Mouse (Mus musculus): ENCODE data around the gene Gm15217.
A peak's percentile ranks its signal among the peaks of the same experiment; 100 is the strongest.

The Gm15217 gene

DNA sequence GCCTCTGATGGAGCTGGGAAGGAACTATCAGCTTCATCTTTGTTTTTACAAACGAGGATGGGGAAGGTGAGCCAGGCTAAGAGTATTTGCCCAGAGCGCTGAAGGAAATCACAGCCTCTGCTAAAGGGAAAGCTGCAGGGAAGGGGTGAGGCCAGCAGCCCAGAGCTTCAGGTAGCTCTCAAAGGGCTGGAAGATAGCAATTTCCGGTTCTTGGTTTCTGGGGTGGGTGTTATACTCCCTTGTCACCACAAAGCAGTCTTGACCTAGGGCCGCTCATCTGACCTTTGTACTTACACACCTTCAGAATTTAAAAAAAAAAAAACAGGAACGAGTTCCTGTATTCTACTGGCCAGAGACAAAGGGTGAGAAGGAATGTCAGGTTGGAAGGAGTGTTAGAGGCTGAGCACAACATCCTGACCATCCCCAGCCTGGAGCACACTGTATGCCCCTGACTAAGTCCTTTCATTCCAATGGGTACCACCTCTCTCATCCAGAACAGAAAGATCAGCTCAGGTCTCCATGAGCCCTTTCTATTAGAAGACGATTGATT lies 12.5 kb downstream of the Gm15217 start:
- no peak for DNase-seq (ENCODE audit: low spot score in 2 of 2)

DNA sequence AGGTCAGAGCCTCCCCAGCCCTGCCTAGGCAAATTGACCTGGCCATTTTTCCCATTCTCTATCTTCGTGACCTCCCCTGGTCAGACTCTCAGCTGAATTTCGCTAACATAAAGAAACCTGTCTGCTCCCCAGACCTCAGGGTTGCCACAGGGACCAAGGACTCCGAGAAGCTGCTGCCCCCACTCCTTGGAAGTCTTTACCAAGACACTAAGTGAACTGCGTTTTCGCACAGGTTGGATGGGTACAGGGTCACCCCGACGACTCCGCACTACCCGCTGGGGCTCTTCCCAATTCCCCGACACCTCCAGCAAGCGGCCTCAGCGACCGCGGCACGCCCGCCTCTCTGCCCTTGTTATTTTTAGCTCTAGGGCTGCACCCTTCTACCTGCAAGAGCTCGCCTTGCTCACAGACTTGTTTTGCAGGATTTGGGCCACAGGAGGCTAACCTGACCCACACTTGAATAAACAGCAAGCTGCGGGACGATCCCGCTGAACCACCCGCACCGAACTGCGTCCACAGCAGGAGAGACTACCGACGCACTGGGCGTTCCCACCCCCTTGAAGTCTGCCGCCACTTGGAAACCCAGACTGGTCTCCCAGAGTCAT lies 19.0 kb downstream of the Gm15217 start:
- DNase-seq (ENCODE audit: low spot score in 2 of 2), result peak; percentile 48 to 70

DNA sequence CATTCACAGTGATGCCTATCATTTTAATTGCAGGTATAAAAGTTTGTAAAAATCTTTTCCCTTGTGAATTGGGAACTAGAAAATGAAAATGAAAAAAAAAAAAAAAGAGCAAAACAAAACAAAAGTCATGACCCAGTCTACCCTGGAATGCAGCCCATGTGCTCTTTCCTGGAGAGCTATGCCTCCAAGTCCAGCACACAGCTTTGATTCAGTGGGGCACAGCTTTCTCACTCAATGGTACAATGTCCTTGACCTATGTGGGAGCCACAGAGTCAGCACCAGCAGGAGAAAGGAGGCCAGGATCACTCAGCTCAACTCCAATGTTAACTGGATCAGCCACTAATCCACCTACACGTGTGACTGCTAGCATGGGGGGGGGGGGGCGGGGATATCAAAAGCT lies 20.7 kb downstream of the Gm15217 start:
- no peak for DNase-seq (ENCODE audit: low spot score in 2 of 2)

DNA sequence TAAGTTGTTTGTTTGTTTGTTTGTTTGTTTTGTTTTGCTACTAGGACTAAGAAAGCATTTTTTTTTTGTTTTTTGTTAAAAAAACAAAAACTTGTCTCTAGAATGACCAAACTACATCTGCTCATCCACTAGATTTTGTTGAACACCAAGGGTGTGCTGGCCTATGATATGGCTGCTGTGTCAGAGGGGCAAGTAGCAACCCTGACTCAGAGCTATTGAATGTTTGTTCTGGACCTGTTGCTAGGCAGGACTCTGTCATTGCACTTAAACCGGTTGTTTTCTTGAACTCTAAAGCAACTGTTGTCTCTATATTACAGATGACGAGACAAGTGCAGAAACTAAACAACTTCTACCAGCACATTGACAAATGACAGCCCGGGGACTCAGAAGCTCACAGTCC lies 29.1 kb downstream of the Gm15217 start:
- DNase-seq (ENCODE audit: low spot score in 2 of 2), result no peak

DNA sequence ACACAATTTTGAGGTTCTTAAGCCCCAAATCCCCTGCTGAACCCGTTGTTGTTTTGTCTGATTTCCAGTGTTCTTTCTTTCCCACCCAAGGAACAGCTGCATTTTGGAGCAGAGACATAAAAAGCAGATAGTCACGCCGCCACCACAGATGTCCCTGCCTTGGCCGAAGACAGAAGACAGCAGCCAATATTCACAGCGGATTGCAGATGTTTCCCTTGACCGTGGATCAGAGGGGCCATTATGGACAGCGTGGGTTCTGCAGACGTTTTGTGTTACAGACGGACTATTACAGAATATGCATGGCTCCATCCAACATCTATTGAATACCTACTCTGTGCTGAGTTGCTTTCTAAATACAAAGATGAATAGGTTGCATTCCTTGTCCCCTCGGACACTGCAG lies 29.8 kb downstream of the Gm15217 start:
- DNase-seq (ENCODE audit: low spot score in 2 of 2), result no peak

DNA sequence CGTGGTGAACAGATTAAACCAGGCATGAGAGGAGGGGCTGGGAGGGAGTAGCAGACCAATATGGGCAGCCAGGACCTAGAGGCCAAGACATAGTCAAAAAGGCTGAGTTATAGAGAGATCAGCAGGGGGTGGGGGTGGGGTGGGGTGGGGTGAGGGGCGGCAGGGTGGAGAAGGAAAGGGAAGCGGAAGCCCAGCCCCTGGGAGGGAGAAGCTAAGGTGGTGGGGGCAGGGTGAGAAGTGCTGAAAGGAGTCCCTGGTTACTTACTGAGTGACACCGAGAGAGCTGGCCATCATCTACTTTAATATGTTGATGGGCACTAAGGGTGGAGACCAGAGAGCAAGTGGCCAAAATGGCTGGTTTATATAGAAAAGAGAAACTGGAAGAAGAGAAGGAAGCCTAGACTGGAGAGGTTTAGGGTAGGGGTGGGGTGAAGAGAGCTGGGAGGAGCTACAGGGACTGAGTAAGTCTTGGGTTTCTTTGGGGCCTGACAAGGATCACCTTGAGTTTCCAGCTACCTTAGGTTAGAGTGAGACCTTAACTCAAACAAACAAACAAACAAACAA lies 31.4 kb downstream of the Gm15217 start:
- no peak for DNase-seq (ENCODE audit: low spot score in 2 of 2)

DNA sequence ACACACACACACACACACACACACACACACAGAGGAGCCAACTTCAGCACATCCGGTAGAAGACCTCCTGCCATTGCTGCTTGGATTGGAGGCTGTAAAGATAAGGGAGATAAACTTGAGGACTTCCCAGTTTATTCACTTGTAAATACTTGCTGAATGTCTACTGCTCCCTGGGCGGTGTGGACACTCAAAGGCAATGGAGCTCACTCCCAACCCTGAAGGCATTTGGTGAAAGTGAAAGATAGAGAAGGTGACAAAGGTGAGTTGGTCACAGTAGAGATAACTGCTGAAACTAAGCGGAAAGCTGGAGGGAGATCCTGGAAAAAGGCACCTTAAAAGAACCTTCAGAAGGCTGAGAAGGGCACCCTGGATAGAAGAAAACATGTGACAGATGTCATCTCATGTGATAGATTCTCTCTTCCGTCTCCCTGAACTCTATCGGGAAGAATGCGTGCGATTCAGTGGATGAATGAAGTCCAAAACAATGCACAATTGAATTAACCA lies 33.3 kb downstream of the Gm15217 start:
- no peak for DNase-seq (ENCODE audit: low spot score in 2 of 2)

DNA sequence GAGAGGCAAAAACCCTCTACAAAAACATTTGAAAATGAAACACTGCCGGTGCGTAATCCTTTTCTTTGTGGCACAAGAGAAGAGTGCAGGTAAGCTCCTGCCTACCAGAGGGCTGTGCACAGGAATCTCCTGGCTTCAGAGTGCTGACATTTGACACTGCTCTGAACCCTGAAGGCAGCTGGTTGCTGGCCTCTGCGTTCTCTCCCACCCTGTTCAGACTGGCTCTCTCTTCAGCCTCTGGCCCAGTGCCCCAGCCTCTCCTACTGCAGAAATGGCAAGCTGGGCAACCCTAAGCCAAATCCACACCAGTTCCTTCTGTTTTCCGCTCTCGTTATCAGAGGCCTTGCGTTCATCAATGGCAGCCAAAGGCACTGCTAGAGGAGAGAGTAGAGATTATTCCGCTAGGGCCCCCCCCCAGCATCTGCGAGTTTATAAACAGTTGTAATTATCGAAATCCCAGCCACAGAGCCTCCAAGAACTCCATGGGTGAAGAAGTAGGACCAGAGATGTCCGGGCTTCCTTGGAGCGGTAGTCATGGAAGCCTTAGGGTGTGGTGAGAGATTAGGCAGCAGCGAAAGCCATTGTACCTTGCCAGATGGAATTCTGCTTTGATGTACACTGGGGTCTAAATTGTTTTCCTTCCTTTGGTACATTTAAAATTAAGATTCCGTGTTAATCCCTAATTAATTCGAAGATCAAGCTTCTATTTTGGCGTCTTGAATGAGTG lies 39.3 kb downstream of the Gm15217 start:
- no peak for DNase-seq (ENCODE audit: low spot score in 2 of 2)

DNA sequence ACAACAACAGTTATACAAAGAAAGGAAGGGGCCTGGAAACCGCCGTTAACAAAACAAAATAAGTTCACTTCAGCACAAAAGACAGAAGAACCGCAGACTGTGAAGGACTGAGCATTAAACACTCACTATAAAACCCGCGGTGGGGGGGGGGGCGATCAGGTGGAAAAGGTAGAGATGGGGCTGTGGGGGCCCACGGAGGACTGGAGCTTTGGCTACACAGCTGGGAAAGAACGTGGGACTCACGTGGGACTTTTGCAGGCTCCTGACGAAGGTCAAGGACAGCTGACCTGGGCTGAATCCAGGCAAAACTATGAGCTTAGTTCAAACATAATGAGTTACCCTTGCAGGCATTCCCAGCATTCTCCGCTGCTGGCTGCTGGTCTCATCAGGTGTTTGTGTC lies 40.1 kb downstream of the Gm15217 start:
- DNase-seq (ENCODE audit: low spot score in 2 of 2), result no peak

DNA sequence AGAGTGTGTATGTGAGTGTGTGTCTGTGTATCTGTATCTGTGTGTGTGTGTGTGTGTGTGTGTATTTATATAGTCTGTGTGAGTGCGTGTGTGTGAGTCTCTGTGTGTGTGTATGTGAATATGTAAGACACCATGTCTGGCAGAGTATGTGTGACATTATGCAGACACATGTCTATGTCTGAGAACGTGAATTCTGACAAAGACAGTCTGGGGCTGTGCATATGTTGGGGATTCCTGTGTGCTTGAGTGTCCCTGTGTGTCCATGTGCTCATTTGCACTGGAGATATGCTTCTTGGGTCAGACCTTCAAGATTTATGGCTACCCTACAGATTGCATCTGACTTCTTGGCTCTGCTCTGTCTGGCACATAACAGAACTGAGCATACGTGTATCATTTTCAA lies 42.6 kb downstream of the Gm15217 start:
- DNase-seq (ENCODE audit: low spot score in 2 of 2), result no peak

DNA sequence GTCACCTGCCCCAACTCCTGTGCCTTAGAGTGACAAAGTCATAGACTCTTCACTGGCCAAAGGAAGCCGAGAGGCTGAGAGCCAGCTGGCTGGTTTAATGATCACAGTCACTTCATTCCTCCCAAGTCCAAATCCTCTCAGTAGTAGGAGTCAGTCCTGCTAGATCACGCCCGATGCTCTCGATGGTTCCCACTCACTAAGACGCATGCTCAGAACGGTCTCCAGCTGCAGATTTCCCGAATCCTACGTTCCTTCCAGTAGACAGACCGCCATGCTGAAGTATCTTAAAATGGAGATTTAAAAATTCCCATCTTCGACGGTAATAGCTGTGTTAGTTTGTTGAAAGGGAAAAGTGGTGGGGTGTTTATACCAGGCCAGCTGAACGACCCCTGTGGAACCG lies 48.0 kb downstream of the Gm15217 start:
- no peak for DNase-seq (ENCODE audit: low spot score in 2 of 2)

DNA sequence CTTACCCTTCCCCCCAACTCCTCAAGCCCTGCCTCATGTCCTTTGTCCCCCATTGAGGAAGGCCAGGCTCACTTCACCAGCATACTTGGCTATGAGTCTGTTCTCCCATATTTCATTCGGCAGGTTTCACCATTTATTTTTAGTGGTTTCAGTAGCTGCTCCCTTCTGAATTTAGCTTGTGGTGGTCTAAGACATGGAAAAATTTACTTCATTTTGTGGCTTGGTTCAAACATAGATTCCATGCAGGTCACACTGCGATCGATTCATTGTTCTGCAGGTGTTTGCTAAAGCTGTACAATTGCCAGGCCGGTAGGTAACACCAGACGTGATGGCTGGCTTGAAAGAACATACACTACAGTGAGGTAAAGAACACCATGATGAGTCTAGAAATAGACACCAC lies 51.0 kb downstream of the Gm15217 start:
- no peak for DNase-seq (ENCODE audit: low spot score in 2 of 2)

All from urinary bladder, adult 18-20 months (tissue).